Mouse (Mus musculus) liver, embryonic 13.5 days (tissue): ENCODE data around the gene Sobp. TPM values are rescaled to one million over a fixed set of nuclear protein-coding genes. Genes with fewer than 3 reads are reported as not detected.

ENCODE experiments used
- ATAC-seq: fragments of 200-750 bp; cut with Nextera tagmentation; 2 replicates; pipeline ENCODE4 v1.8.0; 2017; ENCODE audit warnings: low read depth, mild to moderate bottlenecking, moderate number of reproducible peaks, moderate library complexity
- DNase-seq: peaks from one replicate; pipeline ENCODE4 v3.0.0; 2022
- H3K27ac ChIP-seq: fragments of 300-500 bp; sonication (generic); 2 replicates; pipeline ENCODE4 v1.5.1; 2015; ENCODE audit warnings: moderate library complexity, mild to moderate bottlenecking, inconsistent platforms
- H3K27me3 ChIP-seq: fragments of 300-500 bp; sonication (generic); 2 replicates; pipeline ENCODE4 v1.6.1; 2015; ENCODE audit warnings: mild to moderate bottlenecking, inconsistent platforms
- H3K36me3 ChIP-seq: fragments of 300-500 bp; sonication (generic); 2 replicates; pipeline ENCODE4 v1.6.1; 2015; ENCODE audit warnings: mild to moderate bottlenecking, inconsistent platforms
- H3K4me1 ChIP-seq: fragments of 300-500 bp; sonication (generic); replicated peaks from 2 replicates; pipeline ENCODE4 v1.6.1; 2015; ENCODE audit warnings: inconsistent platforms
- H3K4me2 ChIP-seq: fragments of 300-500 bp; sonication (generic); 2 replicates; pipeline ENCODE4 v1.6.1; 2015; ENCODE audit warnings: inconsistent platforms, mild to moderate bottlenecking, moderate library complexity
- H3K4me3 ChIP-seq: fragments of 300-500 bp; sonication (generic); replicated peaks from 2 replicates; pipeline ENCODE4 v1.5.1; 2015; ENCODE audit warnings: mild to moderate bottlenecking, inconsistent platforms
- H3K9ac ChIP-seq: fragments of 300-500 bp; sonication (generic); 2 replicates; pipeline ENCODE4 v1.6.1; 2015; ENCODE audit warnings: mild to moderate bottlenecking, inconsistent platforms
- H3K9me3 ChIP-seq: fragments of 300-500 bp; sonication (generic); replicated peaks from 2 replicates; pipeline ENCODE4 v1.6.1; 2016; ENCODE audit warnings: inconsistent platforms
- WGBS: fragments of 180-500 bp; shearing (Covaris S2); methylation state at CpG from one replicate; pipeline ENCODE4 v1.1.7; 2015; ENCODE audit not compliant: insufficient replicate concordance; 5-methylcytosine and 5-hydroxymethylcytosine counted together
- polyA plus RNA-seq: library from polyadenylated mRNA; unstranded; fragments of >200 nt; fragmentation: Nextera tagmentation; extraction: Ambion mirVana; gene quantifications from 2 replicates; pipeline ENCODE4 v1.2.1, GENCODE M21; 2015

Gene Sobp
- polyA plus RNA-seq, 1 experiment from 2014 or later: 0.02 TPM

DNA sequence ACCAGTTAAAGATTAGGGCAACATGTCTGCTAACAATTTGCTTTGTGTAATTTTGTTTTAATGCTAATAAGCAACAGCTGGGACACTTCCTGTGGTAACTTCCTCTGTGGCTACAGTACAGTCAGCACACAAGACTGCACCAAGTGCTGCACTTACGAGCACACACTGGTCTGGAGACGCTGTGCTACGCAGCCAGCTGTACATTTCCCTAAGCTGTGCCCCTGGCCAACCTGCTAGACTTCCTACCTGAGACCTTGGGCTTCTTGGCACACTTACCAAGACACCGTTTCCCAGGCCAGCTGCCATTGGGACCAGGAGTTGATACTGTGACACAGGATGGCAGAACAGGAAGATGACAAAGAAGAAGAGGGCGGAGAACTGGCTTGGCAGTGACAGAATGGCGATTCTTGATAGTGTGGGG lies 212.1 kb downstream of the Sobp start:
- H3K4me2 ChIP-seq: peak overlapping the region; percentile 24; the same call in 1 of the 2 replicates
- no peak for ATAC-seq
- peaks cover 18% of the 10 kb centered on the region for H3K4me1 ChIP-seq
- H3K4me3 ChIP-seq: no peak overlapping the region
- no peak for DNase-seq
- peaks cover 9% of the 10 kb centered on the region for H3K27me3 ChIP-seq
- whole genome bisulfite sequencing: 26% methylated on average over 6 of the region's 6 CpGs
- no peak overlapping the region for H3K9ac ChIP-seq
- H3K9me3 ChIP-seq: no peaks in the 10 kb centered on the region
- no peaks in the 10 kb centered on the region for H3K36me3 ChIP-seq
- no peak overlapping the region for H3K27ac ChIP-seq

DNA sequence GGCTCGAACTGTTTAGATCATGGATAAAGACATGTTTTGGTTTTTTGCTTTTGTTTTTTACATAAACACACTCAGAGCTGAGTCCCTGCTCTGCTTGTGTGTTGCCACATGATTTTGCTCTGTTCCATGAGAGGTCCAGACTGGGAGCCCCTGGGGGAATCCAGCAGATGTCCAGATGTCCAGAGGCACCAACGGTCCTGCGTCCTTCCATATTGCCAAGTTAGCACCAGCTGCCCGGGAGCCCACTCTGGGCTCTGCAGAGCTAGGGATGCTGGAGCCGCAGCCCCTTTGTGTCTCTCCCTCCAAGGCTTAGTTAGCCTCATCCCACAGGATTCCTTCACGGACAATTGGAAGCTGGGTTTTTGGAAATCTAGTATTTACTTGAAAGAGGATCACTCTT lies 212.6 kb downstream of the Sobp start:
- 60% methylated on average over 6 of the region's 6 CpGs for WGBS
- H3K9ac ChIP-seq: no peak overlapping the region
- no peaks in the 10 kb centered on the region for H3K9me3 ChIP-seq
- DNase-seq (no peak), ATAC-seq (no peak)
- no peak overlapping the region for H3K4me3 ChIP-seq
- H3K36me3 ChIP-seq: no peaks in the 10 kb centered on the region
- no peak overlapping the region for H3K27ac ChIP-seq
- peaks cover 18% of the 10 kb centered on the region for H3K4me1 ChIP-seq
- H3K4me2 ChIP-seq: no peak overlapping the region
- peaks cover 13% of the 10 kb centered on the region for H3K27me3 ChIP-seq

DNA sequence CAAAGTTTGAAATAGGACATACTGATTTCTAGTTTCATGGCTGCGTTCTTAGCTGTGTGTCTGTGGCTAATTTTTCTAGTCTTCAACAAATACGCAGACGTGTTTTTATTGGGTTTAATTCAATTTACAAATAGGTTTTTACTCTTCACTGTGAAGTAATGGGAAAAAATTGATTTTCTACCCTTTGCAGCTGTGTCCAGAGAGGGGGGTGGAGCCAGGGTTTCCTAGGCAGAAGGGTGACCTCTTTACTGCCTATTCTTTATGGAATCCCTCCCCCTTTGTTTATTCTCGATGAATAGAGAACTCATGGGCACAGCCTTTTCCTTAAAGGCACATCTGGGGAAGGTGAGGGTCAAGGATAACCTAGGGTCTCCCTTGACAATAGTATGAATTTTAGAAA lies 215.6 kb downstream of the Sobp start:
- no peak for ATAC-seq
- Histone ChIP-seq H3K27ac (no peak overlapping the region), H3K36me3 (no peaks in the 10 kb centered on the region), H3K4me3 (no peak overlapping the region), H3K4me2 (peak overlapping the region; percentile 51), H3K27me3 (peaks cover 32% of the 10 kb centered on the region), H3K9me3 (no peaks in the 10 kb centered on the region), H3K9ac (no peak overlapping the region), H3K4me1 (peaks cover 18% of the 10 kb centered on the region)
- no peak for DNase-seq
- WGBS: 55% methylated on average over 4 of the region's 4 CpGs

DNA sequence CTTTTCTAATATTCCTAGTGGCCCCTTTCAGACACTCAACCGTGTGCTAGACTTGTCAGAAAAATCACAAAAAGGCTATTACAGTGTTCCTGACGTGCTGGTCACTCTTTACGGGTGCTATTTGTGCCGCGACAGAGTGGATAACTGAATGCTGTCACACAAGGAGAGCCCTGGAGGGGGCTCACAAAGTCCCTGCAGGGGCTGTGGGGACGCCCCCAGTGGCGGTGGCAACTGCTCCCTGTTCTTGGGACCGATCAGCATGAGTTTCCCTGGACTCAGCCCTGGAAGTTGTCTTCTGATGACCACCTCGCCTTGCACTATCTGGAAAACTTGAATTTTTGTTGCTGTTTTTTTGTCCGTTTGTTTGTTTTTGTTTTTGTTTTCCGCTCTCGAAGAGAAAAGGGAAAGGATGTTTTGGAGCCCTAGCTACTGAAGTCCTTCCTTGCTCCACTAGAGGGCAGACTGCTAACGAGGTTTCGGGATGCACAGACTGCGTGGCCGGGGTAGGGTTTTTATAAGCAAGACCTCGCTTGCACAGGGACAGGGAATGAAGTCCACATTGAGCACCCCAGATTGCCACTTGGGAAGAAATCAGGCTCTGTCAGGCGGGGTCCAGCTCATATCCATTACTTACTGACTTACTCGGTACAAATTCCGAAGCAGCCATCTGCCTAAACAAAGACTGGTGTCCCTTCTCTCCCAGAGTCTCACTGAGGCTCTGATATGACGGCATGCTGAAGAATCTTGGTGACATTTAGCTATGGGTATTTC lies 216.3 kb downstream of the Sobp start:
- H3K4me3 ChIP-seq: peak overlapping the region; percentile 33
- 7% methylated on average over 21 of the region's 21 CpGs for WGBS
- H3K27me3 ChIP-seq: peaks cover 34% of the 10 kb centered on the region
- H3K4me2 ChIP-seq: peak overlapping the region; percentile 51
- H3K36me3 ChIP-seq: no peaks in the 10 kb centered on the region
- no peak overlapping the region for H3K27ac ChIP-seq
- no peaks in the 10 kb centered on the region for H3K9me3 ChIP-seq
- no peak overlapping the region for H3K9ac ChIP-seq
- H3K4me1 ChIP-seq: peaks cover 18% of the 10 kb centered on the region
- ATAC-seq (no peak), DNase-seq (peak; percentile 19)

DNA sequence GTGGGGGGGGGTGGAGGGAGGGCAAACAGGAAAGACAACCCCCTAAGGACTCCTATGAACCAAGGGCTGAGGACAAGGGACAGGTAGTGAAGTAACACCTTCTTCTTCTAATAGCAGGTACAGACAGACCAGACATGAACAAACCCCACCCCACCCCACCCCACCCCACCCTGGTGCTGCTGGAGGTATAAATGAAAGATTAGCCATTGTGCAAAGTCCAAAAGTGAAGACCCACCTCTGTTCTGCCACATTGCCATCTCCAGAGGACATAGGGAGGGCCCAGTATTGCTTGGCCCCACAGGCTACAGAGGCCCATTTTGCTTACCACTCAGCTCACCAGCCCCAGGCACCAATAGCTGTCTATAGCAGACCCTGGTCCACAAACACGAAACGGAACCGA lies 219.1 kb downstream of the Sobp start:
- DNase-seq: no peak
- 80% methylated on average over 3 of the region's 3 CpGs for WGBS
- no peak for ATAC-seq

DNA sequence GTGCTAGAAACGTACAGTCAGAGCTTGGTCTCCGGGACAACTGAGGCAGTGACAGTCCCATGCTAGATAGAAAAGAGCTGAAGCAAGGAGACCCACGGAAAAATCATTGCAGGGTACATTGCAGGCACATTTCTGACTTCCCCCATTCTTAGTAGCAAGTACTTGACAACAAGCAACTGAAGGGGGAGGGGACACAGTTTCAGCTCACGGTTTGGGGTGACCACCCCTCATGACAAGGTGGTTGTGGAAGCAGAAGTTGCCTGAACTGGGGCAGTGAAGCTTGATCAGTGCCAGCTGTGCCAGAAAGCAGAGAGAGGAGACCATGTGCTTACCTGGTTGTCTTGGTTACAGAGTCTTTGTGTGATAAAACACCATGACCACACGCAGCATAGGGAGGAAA lies 220.7 kb downstream of the Sobp start:
- H3K9me3 ChIP-seq: no peaks in the 10 kb centered on the region
- H3K27me3 ChIP-seq: peaks cover 46% of the 10 kb centered on the region
- no peak overlapping the region for H3K4me2 ChIP-seq
- WGBS: 46% methylated on average over 5 of the region's 5 CpGs
- ATAC-seq (no peak), DNase-seq (no peak)
- no peak overlapping the region for H3K4me3 ChIP-seq
- H3K9ac ChIP-seq: no peak overlapping the region
- H3K4me1 ChIP-seq: peaks cover 15% of the 10 kb centered on the region; the same call in 1 of the 2 replicates
- H3K36me3 ChIP-seq: no peaks in the 10 kb centered on the region
- no peak overlapping the region for H3K27ac ChIP-seq

More for the DNA sequence above, 219.1 kb downstream of the Sobp start:
- Histone ChIP-seq H3K4me2 (no peak overlapping the region), H3K9me3 (no peaks in the 10 kb centered on the region), H3K4me1 (peaks cover 10% of the 10 kb centered on the region; the same call in 1 of the 2 replicates), H3K36me3 (no peaks in the 10 kb centered on the region), H3K27me3 (peaks cover 42% of the 10 kb centered on the region), H3K27ac (no peak overlapping the region), H3K4me3 (no peak overlapping the region), H3K9ac (no peak overlapping the region)

Other genes starting within 250 kb of the Sobp start
- gene 9030612E09Rik, start 174 bp upstream of the Sobp start, polyA plus RNA-seq: not detected in 2 replicates
- gene Pdss2, start 47.0 kb upstream of the Sobp start, polyA plus RNA-seq: 9.0 and 10.5 TPM in 2 replicates